Mouse (Mus musculus) embryonic facial prominence, embryonic 14.5 days (tissue): ENCODE results near the gene Otop1. TPM values are rescaled to one million over a fixed set of nuclear protein-coding genes. Genes with fewer than 3 reads are reported as not detected.

ENCODE experiments used
- ATAC-seq: fragments of 200-750 bp; cut with Nextera tagmentation; 2 replicates; pipeline ENCODE4 v1.8.0; 2017; ENCODE audit warnings: low read depth, moderate number of reproducible peaks, moderate TSS enrichment
- DNase-seq: peaks from one replicate; pipeline ENCODE4 v3.0.0-alpha.2; 2015; ENCODE audit warnings: low spot score
- H3K27ac ChIP-seq: fragments of 300-500 bp; sonication (generic); replicated peaks from 2 replicates; pipeline ENCODE4 v1.5.1; 2014; ENCODE audit warnings: low read depth, mild to moderate bottlenecking, low read length, moderate library complexity
- H3K27me3 ChIP-seq: fragments of 300-500 bp; sonication (generic); replicated peaks from 2 replicates; pipeline ENCODE4 v1.6.1; 2014; ENCODE audit warnings: low read length; ENCODE audit not compliant: control insufficient read depth, insufficient read depth
- H3K36me3 ChIP-seq: fragments of 300-500 bp; sonication (generic); 2 replicates; pipeline ENCODE4 v1.6.1; 2014; ENCODE audit warnings: low read length, mixed read lengths; ENCODE audit not compliant: control insufficient read depth, insufficient read depth
- H3K4me1 ChIP-seq: fragments of 300-500 bp; sonication (generic); 2 replicates; pipeline ENCODE4 v1.6.1; 2014; ENCODE audit warnings: antibody characterized with exemption, low read length; ENCODE audit not compliant: control insufficient read depth, insufficient read depth
- H3K4me2 ChIP-seq: fragments of 300-500 bp; sonication (generic); 2 replicates; pipeline ENCODE4 v1.6.1; 2014; ENCODE audit warnings: low read depth, mild to moderate bottlenecking, low read length, moderate library complexity, mixed read lengths
- H3K4me3 ChIP-seq: fragments of 300-500 bp; sonication (generic); 2 replicates; pipeline ENCODE4 v1.5.1; 2014; ENCODE audit warnings: low read depth, mild to moderate bottlenecking, low read length
- H3K9ac ChIP-seq: fragments of 300-500 bp; sonication (generic); 2 replicates; pipeline ENCODE4 v1.6.1; 2014; ENCODE audit warnings: low read depth, mild to moderate bottlenecking, low read length, moderate library complexity, mixed read lengths
- H3K9me3 ChIP-seq: fragments of 300-500 bp; sonication (generic); 2 replicates; pipeline ENCODE4 v1.6.1; 2016; ENCODE audit warnings: low read length; ENCODE audit not compliant: control insufficient read depth
- WGBS: fragments of 180-500 bp; shearing (Covaris S2); extraction: QIAGEN DNeasy Blood & Tissue Kit; methylation state at CpG from one replicate; pipeline ENCODE4 v1.1.7; 2014; 5-methylcytosine and 5-hydroxymethylcytosine counted together
- polyA plus RNA-seq: library from polyadenylated mRNA; unstranded; fragments of >200 nt; fragmentation: Nextera tagmentation; extraction: Ambion mirVana; gene quantifications from 2 replicates; pipeline ENCODE4 v1.2.1, GENCODE M21; 2014

Gene Otop1
- polyA plus RNA-seq, result 0.14 and 0.22 TPM in 2 replicates

GRCm38 (mm10) chr5:38275771-38276170, at the start of gene Otop1:
Otop1 (plus strand) TSS chr5:38275972.
- no peaks in the 10 kb centered on the region for H3K4me1 ChIP-seq
- H3K4me2 ChIP-seq, result peak within 1 kb of the TSS; percentile 36
- WGBS, result 6% methylated on average over 4 of the region's 4 CpGs

DNA sequence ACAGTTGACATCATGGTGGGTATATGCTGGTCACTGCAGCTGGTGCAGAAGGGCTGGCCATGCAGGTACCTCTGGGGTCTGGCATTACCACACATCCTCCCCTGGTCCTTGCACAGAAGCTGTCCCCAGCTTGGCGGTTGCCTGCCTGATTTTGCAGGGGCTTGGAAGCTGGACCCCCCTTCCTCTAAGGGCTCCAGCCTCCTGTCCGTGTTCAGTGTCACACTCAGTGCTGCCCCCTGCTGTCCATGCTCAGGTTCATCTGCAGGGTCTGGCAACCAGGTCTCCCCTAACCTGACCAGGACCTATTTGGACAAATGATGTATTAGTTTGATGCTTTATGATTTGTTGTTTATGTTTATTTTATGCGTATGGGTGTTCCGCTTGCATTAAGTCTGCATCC, 40.4 kb upstream of the Otop1 start:
- H3K9ac ChIP-seq, result no peak overlapping the region
- WGBS, result 68% methylated on average over 4 of the region's 4 CpGs
- 0 out of 2 replicates have a peak, but pooled peaks cover 3% of the 10 kb centered on the region for H3K9me3 ChIP-seq
- no peak overlapping the region for H3K27ac ChIP-seq
- DNase-seq (no peak), ATAC-seq (0 out of 2 replicates have a peak, but pooled peaks have one; percentile 12)
- H3K4me2 ChIP-seq, result no peak overlapping the region
- no peaks in the 10 kb centered on the region for H3K4me1 ChIP-seq
- H3K4me3 ChIP-seq, result no peak overlapping the region
- no peaks in the 10 kb centered on the region for H3K27me3 ChIP-seq
- H3K36me3 ChIP-seq, result peaks cover 57% of the 10 kb centered on the region

More at GRCm38 (mm10) chr5:38275771-38276170, at the start of gene Otop1:
- Histone ChIP-seq H3K27me3 (peaks cover 56% of the 10 kb centered on the region), H3K36me3 (no peaks in the 10 kb centered on the region), H3K9me3 (no peaks in the 10 kb centered on the region), H3K9ac (no peak within 1 kb of the TSS), H3K4me3 (peak within 1 kb of the TSS; percentile 18), H3K27ac (no peak within 1 kb of the TSS)
- DNase-seq (no peak), ATAC-seq (no peak)

DNA sequence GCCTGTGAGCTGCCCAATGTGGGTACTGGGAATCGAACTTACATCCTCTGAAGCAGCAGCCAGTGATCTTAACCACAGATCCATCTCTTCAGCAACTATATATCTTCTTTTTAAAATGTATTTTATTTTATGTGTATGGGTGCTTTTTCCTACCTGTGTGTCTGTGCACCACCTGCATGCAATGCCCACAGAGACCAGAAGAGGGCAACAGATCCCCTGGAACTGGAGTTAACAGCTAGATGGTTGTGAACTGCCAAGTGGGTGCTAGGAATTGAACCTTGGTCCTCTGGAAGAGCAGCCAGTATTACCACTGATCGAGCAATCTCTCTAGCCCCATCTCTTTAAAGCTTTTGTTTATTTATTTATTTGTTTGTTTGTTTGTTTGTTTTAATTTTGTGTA, 39.1 kb upstream of the Otop1 start:
- Histone ChIP-seq H3K4me1 (0 out of 2 replicates have a peak, but pooled peaks cover 3% of the 10 kb centered on the region), H3K27ac (no peak overlapping the region), H3K9ac (no peak overlapping the region), H3K36me3 (peaks cover 45% of the 10 kb centered on the region), H3K4me3 (no peak overlapping the region), H3K27me3 (no peaks in the 10 kb centered on the region), H3K4me2 (no peak overlapping the region), H3K9me3 (0 out of 2 replicates have a peak, but pooled peaks cover 3% of the 10 kb centered on the region)
- no peak for ATAC-seq
- DNase-seq, result no peak
- 96% methylated on average over 2 of the region's 2 CpGs for WGBS

GRCm38 (mm10) chr5:38240727-38241472, 34.9 kb upstream of the Otop1 start:
- 17% methylated on average over 5 of the region's 5 CpGs for WGBS
- H3K9ac ChIP-seq, result no peak overlapping the region
- no peaks in the 10 kb centered on the region for H3K27me3 ChIP-seq
- H3K9me3 ChIP-seq, result 0 out of 2 replicates have a peak, but pooled peaks cover 3% of the 10 kb centered on the region
- peak; percentile 8 for DNase-seq
- H3K27ac ChIP-seq, result no peak overlapping the region
- no peak overlapping the region for H3K4me2 ChIP-seq
- H3K36me3 ChIP-seq, result peaks cover 9% of the 10 kb centered on the region
- no peak overlapping the region for H3K4me3 ChIP-seq
- 0 out of 2 replicates have a peak, but pooled peaks cover 3% of the 10 kb centered on the region for H3K4me1 ChIP-seq
- 0 out of 2 replicates have a peak, but pooled peaks have one; percentile 15 for ATAC-seq

GRCm38 (mm10) chr5:38241473-38241834, 34.3 kb upstream of the Otop1 start:
- H3K27ac ChIP-seq, result no peak overlapping the region
- no peak overlapping the region for H3K4me2 ChIP-seq
- 0 out of 2 replicates have a peak, but pooled peaks cover 3% of the 10 kb centered on the region for H3K4me1 ChIP-seq
- 0 out of 2 replicates have a peak, but pooled peaks cover 3% of the 10 kb centered on the region for H3K9me3 ChIP-seq
- WGBS, result 84% methylated on average over 3 of the region's 3 CpGs
- H3K4me3 ChIP-seq, result no peak overlapping the region
- H3K36me3 ChIP-seq, result peaks cover 4% of the 10 kb centered on the region; the same call in 1 of the 2 replicates
- no peaks in the 10 kb centered on the region for H3K27me3 ChIP-seq
- DNase-seq (no peak), ATAC-seq (no peak; the same call in 1 of the 2 replicates)
- H3K9ac ChIP-seq, result no peak overlapping the region

GRCm38 (mm10) chr5:38241966-38242365, 33.8 kb upstream of the Otop1 start:
- H3K4me1 ChIP-seq, result 0 out of 2 replicates have a peak, but pooled peaks cover 3% of the 10 kb centered on the region
- H3K36me3 ChIP-seq, result no peaks in the 10 kb centered on the region
- no peak for ATAC-seq
- no peak overlapping the region for H3K4me3 ChIP-seq
- H3K27me3 ChIP-seq, result no peaks in the 10 kb centered on the region
- 87% methylated on average over 6 of the region's 6 CpGs for WGBS
- H3K27ac ChIP-seq, result no peak overlapping the region
- no peak for DNase-seq
- no peak overlapping the region for H3K4me2 ChIP-seq
- no peak overlapping the region for H3K9ac ChIP-seq
- H3K9me3 ChIP-seq, result no peaks in the 10 kb centered on the region

DNA sequence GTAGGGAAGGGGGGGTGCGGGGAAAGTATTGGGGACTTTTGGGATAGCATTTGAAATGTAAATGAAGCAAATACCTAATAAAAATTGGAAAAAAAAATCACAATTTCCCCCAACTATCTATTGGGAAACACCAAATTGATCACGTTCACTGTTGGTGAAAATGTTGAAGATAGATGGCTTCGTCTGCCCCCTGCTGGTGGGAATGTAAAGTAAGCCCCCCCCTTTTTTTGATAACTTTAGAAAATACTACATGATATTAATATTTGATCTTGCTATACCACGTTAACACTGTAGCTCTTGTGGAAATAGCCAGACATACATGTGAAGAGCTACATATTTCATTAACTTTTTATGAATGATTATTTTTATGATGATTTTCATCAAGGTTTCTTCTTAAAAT, 20.6 kb upstream of the Otop1 start:
- Histone ChIP-seq H3K9ac (no peak overlapping the region), H3K4me3 (no peak overlapping the region), H3K27ac (no peak overlapping the region), H3K27me3 (no peaks in the 10 kb centered on the region), H3K4me1 (no peaks in the 10 kb centered on the region), H3K36me3 (no peaks in the 10 kb centered on the region), H3K9me3 (no peaks in the 10 kb centered on the region), H3K4me2 (no peak overlapping the region)
- 48% methylated on average over 4 of the region's 4 CpGs for WGBS
- ATAC-seq, result no peak
- DNase-seq, result no peak

GRCm38 (mm10) chr5:38255644-38256043, 20.1 kb upstream of the Otop1 start:
- WGBS, result 88% methylated on average over 3 of the region's 3 CpGs
- H3K4me2 ChIP-seq, result no peak overlapping the region
- ATAC-seq, result no peak

More at GRCm38 (mm10) chr5:38255644-38256043, 20.1 kb upstream of the Otop1 start:
- Histone ChIP-seq H3K36me3 (no peaks in the 10 kb centered on the region), H3K4me3 (no peak overlapping the region), H3K27me3 (no peaks in the 10 kb centered on the region), H3K27ac (no peak overlapping the region), H3K9me3 (no peaks in the 10 kb centered on the region), H3K4me1 (no peaks in the 10 kb centered on the region), H3K9ac (no peak overlapping the region)
- no peak for DNase-seq
